ENCODE assay signal across 8 mouse cellular contexts in the genomic region with DNA sequence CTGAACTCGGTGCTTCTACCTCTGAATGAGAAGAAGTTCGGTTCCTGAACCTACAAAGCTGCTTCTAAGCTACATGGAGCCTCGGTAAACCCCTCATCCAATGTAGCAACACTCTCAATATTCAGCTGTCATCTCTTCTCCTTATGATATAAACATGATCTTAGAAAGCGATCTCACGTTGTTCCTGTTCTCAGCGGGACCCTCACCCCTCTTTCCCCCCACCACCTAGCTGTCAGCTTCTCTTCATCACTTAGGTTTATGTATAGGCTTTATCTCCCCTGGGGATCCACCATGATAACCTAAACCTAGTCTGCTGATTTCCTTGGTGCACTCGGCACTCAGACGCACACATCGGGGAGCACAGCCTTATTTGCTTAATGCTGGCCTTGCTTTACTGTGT. TPM values are rescaled to one million over a fixed set of nuclear protein-coding genes. Genes with fewer than 3 reads are reported as not detected.
A peak's percentile ranks its signal among the peaks of the same experiment; 100 is the strongest.
DNase-seq lines count a peak whose midpoint lies in the region; ATAC-seq lines count a peak whose summit lies in the region.

Gene Gtf3c5 (minus strand): TSS at position 101 of the 400 bp plus-strand sequence.

- ATAC-seq in granulocyte monocyte progenitor cell, adult 5-6 weeks (replicated peaks; ENCODE audit: poor library complexity, severe bottlenecking) = no peak
- ATAC-seq in neural tube, embryonic 13.5 days (ENCODE audit: low read depth) = no peak

- 0 out of 2 replicates have a peak, but pooled peaks cover 2% of the 10 kb centered on the region for H3K27me3 ChIP-seq in neural tube, embryonic 13.5 days

- peak within 1 kb of the TSS; percentile 76 for H3K9ac ChIP-seq in neural tube, embryonic 13.5 days

- H3K9me3 ChIP-seq in neural tube, embryonic 13.5 days = no peaks in the 10 kb centered on the region

- peaks cover 29% of the 10 kb centered on the region for H3K4me1 ChIP-seq in neural tube, embryonic 13.5 days (replicated peaks)

- H3K4me3 ChIP-seq in neural tube, embryonic 13.5 days = peak within 1 kb of the TSS; percentile 75

- peak within 1 kb of the TSS; percentile 94 for H3K27ac ChIP-seq in neural tube, embryonic 13.5 days (replicated peaks)

- WGBS in neural tube, embryonic 13.5 days = 77% methylated on average over 9 of the region's 9 CpGs

- intact Hi-C loops in left cerebral cortex, postnatal 25 days (cut with DNase I) = loop anchor here (2.0 kb wide), 1 partner anchor 69 kb away; no protein-coding TSS in a partner anchor

- DNase-seq in layer of hippocampus, adult 18-20 months (ENCODE audit: low spot score in 2 of 2) = no peak
- DNase-seq in layer of hippocampus, adult 11-12 months (ENCODE audit: low spot score) = no peak
- DNase-seq in adrenal gland, postnatal 25 days = no peak
- no peak for DNase-seq in left cerebral cortex, postnatal 25 days (ENCODE audit: low spot score in 2 of 2)
- DNase-seq in thymus, postnatal 10 days (ENCODE audit: low spot score in 2 of 2) = no peak
- no peak for DNase-seq in kidney, postnatal 36 days

- H3K36me3 ChIP-seq in neural tube, embryonic 13.5 days = peaks cover 20% of the 10 kb centered on the region

- peak within 1 kb of the TSS; percentile 76 for H3K4me2 ChIP-seq in neural tube, embryonic 13.5 days

RNA-seq across cellular contexts. Expression of gene Gtf3c5, which starts in this region (rescaled TPM):
- total RNA-seq in layer of hippocampus, adult 18-20 months (2021) = 10 to 100 TPM; 19.6 to 20.5 TPM
- 22.3 and 24.4 TPM in 2 replicates for total RNA-seq in adrenal gland, postnatal 25 days (2021)
- total RNA-seq in granulocyte monocyte progenitor cell, adult 5-6 weeks (2014; fragmentation: Nextera tagmentation) = 25.9 and 31.5 TPM in 2 replicates
- total RNA-seq in granulocyte monocyte progenitor cell, adult 5-6 weeks (2017) = 12.6 and 16.5 TPM in 2 replicates
- 10 to 100 TPM; 16.5 to 17.8 TPM for total RNA-seq in left cerebral cortex, postnatal 25 days (2021)
- polyA plus RNA-seq in neural tube, embryonic 13.5 days (2015; fragmentation: Nextera tagmentation; extraction: Ambion mirVana) = 42.1 and 43.5 TPM in 2 replicates
